Mouse (Mus musculus) 3134 (cell line): ENCODE measurements around the gene Slc26a3.
A peak's percentile ranks its signal among the peaks of the same experiment; 100 is the strongest.

ENCODE experiments used
- DNase-seq: peaks from one replicate; pipeline ENCODE4 v3.0.0-alpha.2; 2011; ENCODE audit warnings: low spot score; ENCODE audit not compliant: insufficient read length; ENCODE audit errors: extremely low read depth

The Slc26a3 gene

DNA sequence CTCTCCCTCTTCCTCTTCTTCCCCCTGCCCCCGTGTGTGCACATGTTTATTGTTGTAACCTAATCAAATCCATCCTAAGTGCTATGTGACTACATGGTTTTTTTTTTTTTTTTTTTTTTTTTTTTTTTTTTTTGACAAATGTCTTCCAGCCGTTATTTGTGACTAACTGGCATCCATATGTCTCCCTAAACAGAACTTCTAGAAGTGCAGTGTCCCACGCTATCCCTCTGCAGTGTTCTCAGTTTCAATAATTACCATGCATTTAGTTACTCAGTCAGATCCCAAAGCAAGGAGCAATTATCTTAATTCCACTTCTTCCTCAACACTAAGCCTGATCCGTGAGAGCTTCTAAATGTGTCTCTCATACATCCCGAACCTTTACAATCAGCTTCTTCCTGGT lies 120.5 kb downstream of the Slc26a3 start:
- no peak for DNase-seq

DNA sequence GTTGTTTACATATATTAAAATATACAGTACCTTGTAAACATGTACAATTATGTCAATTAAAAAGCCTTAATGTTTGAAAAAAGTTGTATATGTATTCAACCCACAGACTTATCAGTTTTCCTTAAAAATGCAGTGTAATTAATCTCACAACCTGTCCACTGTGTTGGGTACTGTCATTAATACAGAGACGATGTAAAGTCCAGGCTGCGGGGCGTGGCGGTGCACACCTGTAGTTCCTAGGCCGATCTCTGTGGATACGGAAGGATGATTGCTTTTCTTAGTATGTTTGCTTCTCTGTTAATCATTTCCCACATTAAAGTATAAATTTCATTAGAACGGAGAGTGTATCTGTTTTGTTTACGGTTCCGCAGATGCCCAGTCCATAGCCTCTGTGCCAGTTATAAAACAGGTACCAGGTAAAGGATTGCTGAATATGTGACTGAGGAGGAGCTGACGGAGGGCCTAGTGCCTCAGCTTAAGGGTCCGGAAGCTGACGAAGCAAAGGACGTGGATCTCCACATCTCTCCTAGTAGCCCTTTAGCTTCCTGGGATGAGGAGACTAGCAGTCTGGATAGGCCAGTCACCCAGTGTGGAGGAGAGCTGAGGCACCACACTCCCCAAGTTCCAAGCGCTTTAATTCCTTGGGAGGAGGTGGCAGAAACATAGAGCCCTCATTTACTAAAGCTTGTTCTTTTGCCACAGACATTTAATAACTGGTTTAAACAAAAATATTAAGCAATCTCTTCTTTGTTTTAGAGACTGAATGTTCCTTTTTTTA lies 122.2 kb downstream of the Slc26a3 start:
- no peak for DNase-seq

DNA sequence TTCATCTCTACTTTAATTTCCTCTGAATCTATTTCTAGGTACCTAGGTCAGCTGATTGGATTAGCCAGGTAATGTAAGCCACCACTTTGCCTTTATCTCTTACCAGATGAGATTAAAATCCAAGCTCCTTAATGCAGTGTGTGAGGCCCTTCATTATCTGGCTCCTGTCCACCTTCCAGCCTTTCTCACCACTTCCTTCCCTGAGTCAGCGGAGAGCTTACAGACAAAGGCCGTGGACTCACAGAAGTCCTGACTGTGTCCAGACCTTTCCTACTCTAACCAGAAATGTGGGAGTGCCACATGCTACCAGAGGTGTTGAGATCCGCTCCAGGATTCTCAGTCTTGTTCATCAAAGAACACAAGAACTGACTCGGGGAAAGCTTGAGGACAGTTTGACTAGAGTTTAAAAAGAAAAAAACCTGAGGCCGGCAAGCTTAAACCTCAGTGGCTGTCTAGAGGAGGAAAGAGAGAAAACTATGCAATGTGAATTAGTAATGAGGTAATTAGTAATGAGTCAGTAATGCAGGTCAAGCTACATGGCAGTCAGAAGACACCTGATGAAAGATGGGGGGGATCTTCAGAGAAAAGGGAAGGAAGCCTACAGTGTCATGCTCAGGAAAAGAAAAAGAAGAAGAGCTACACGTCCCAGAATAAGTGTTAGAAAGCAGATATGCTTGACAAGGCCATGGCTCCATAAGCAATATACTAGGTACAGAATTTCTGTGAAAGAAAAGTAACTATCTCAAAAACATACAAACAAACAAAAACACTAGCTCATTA lies 123.2 kb downstream of the Slc26a3 start:
- peak; percentile 45 for DNase-seq

- no peak for DNase-seq
These were observed 129.4 kb downstream of the Slc26a3 start for GRCm38 (mm10) chr12:31520119-31520518.

- DNase-seq, result no peak
These were observed 130.7 kb downstream of the Slc26a3 start for GRCm38 (mm10) chr12:31521371-31521770.
